ENCODE assay signal across 20 mouse cellular contexts in genomic region chr17:74285730-74286129, GRCm38 (mm10). TPM values are rescaled to one million over a fixed set of nuclear protein-coding genes. Genes with fewer than 3 reads are reported as not detected.
DNase-seq lines count a peak whose midpoint lies in the region; ATAC-seq lines count a peak whose summit lies in the region.
"Had no signal": no experiment of that assay in that cellular context is flagged by ENCODE, and none has a peak within 500 bp of the region (broad histone marks: within the 10 kb centered on the region; RNA-seq: fewer than 3 reads in every experiment).

No protein-coding gene starts in this region.

- H3K27me3 ChIP-seq in limb, embryonic 15.5 days, result no peaks in the 10 kb centered on the region
- H3K27me3 ChIP-seq in limb, embryonic 10.5 days (ENCODE audit: low read depth, poor library complexity, severe bottlenecking), result no peaks in the 10 kb centered on the region
- H3K27me3 ChIP-seq in midbrain, embryonic 11.5 days (ENCODE audit: control insufficient read depth, insufficient read depth, low read length), result no peaks in the 10 kb centered on the region
- no peaks in the 10 kb centered on the region for H3K27me3 ChIP-seq in midbrain, embryonic 13.5 days
- H3K27me3 ChIP-seq in liver, embryonic 16.5 days (ENCODE audit: control insufficient read depth, insufficient read depth, low read depth, low read length), result no peaks in the 10 kb centered on the region
- H3K27me3 ChIP-seq: CH12.LX; embryonic facial prominence, embryonic 13.5 days; hindbrain, embryonic 15.5 days; midbrain, embryonic 12.5 days had no signal

- peaks cover under 1% of the 10 kb centered on the region for H3K4me1 ChIP-seq in limb, embryonic 15.5 days
- peaks cover 1% of the 10 kb centered on the region; the same call in 1 of the 2 replicates for H3K4me1 ChIP-seq in limb, embryonic 10.5 days
- peaks cover under 1% of the 10 kb centered on the region; the same call in 1 of the 2 replicates for H3K4me1 ChIP-seq in midbrain, embryonic 11.5 days (ENCODE audit: control insufficient read depth, insufficient read depth, low read length)
- peaks cover under 1% of the 10 kb centered on the region for H3K4me1 ChIP-seq in midbrain, embryonic 13.5 days (replicated peaks)
- peaks cover 52% of the 10 kb centered on the region for H3K4me1 ChIP-seq in liver, embryonic 16.5 days (ENCODE audit: control insufficient read depth, low read depth, low read length)

- WGBS in limb, embryonic 15.5 days, result 74% methylated on average over 2 of the region's 2 CpGs
- WGBS in limb, embryonic 10.5 days, result 82% methylated on average over 2 of the region's 2 CpGs
- 92% methylated on average over 2 of the region's 2 CpGs for WGBS in midbrain, embryonic 11.5 days
- WGBS in midbrain, embryonic 13.5 days, result 87% methylated on average over 2 of the region's 2 CpGs
- 34% methylated on average over 2 of the region's 2 CpGs for WGBS in liver, embryonic 16.5 days (ENCODE audit: insufficient replicate concordance)

- no peak overlapping the region for H3K4me2 ChIP-seq in limb, embryonic 15.5 days
- no peak overlapping the region for H3K4me2 ChIP-seq in midbrain, embryonic 11.5 days
- no peak overlapping the region for H3K4me2 ChIP-seq in midbrain, embryonic 13.5 days (replicated peaks)
- peak overlapping the region; percentile 19; the same call in 1 of the 2 replicates for H3K4me2 ChIP-seq in liver, embryonic 16.5 days (ENCODE audit: low read depth, low read length)
- H3K4me2 ChIP-seq: embryonic facial prominence, embryonic 13.5 days; hindbrain, embryonic 15.5 days; midbrain, embryonic 12.5 days had no signal

- DNase-seq in limb, embryonic 10.5 days (ENCODE audit: low spot score), result no peak
- DNase-seq in midbrain, embryonic 11.5 days (ENCODE audit: low spot score, missing footprints), result peak; percentile 53
- DNase-seq in heart, postnatal 4 days, result no peak
- DNase-seq in adrenal gland, postnatal 14 days, result no peak
- DNase-seq: adrenal gland, adult 8-10 months; cerebellum, adult 18-20 months; cerebellum, postnatal 14 days; kidney, postnatal 25 days; layer of hippocampus, adult 9-11 months had no signal

- H3K36me3 ChIP-seq in limb, embryonic 15.5 days, result peaks cover 5% of the 10 kb centered on the region; the same call in 1 of the 2 replicates
- peaks cover 23% of the 10 kb centered on the region for H3K36me3 ChIP-seq in limb, embryonic 10.5 days
- H3K36me3 ChIP-seq in midbrain, embryonic 11.5 days (ENCODE audit: control insufficient read depth, insufficient read depth, low read length), result no peaks in the 10 kb centered on the region
- 0 out of 2 replicates have a peak, but pooled peaks cover 6% of the 10 kb centered on the region for H3K36me3 ChIP-seq in midbrain, embryonic 13.5 days
- peaks cover 12% of the 10 kb centered on the region; the same call in 1 of the 2 replicates for H3K36me3 ChIP-seq in liver, embryonic 16.5 days (ENCODE audit: control insufficient read depth, insufficient read depth)
- H3K36me3 ChIP-seq: hindbrain, embryonic 15.5 days had no signal

- H3K9me3 ChIP-seq in limb, embryonic 15.5 days, result no peaks in the 10 kb centered on the region
- H3K9me3 ChIP-seq in limb, embryonic 10.5 days (replicated peaks), result no peaks in the 10 kb centered on the region
- no peaks in the 10 kb centered on the region for H3K9me3 ChIP-seq in midbrain, embryonic 11.5 days (ENCODE audit: control insufficient read depth, low read length)
- H3K9me3 ChIP-seq in midbrain, embryonic 13.5 days, result no peaks in the 10 kb centered on the region
- no peaks in the 10 kb centered on the region for H3K9me3 ChIP-seq in liver, embryonic 16.5 days (replicated peaks; ENCODE audit: control insufficient read depth, low read length)
- H3K9me3 ChIP-seq: embryonic facial prominence, embryonic 13.5 days; heart, embryonic 10.5 days; hindbrain, embryonic 15.5 days; midbrain, embryonic 12.5 days had no signal

- no peak overlapping the region for H3K4me3 ChIP-seq in limb, embryonic 15.5 days
- H3K4me3 ChIP-seq in limb, embryonic 10.5 days, result no peak overlapping the region
- no peak overlapping the region for H3K4me3 ChIP-seq in midbrain, embryonic 11.5 days (ENCODE audit: low read depth, low read length)
- H3K4me3 ChIP-seq in midbrain, embryonic 13.5 days (replicated peaks), result no peak overlapping the region
- H3K4me3 ChIP-seq in liver, embryonic 16.5 days (ENCODE audit: low read depth, low read length), result no peak overlapping the region
- H3K4me3 ChIP-seq: embryonic facial prominence, embryonic 13.5 days; heart, embryonic 10.5 days; hindbrain, embryonic 15.5 days; left cerebral cortex, adult 2 months; midbrain, embryonic 12.5 days had no signal

- H3K9ac ChIP-seq in limb, embryonic 15.5 days, result no peak overlapping the region
- H3K9ac ChIP-seq in midbrain, embryonic 11.5 days (ENCODE audit: low read length), result no peak overlapping the region
- no peak overlapping the region for H3K9ac ChIP-seq in midbrain, embryonic 13.5 days (replicated peaks)
- no peak overlapping the region for H3K9ac ChIP-seq in liver, embryonic 16.5 days (ENCODE audit: low read depth, low read length)
- H3K9ac ChIP-seq: embryonic facial prominence, embryonic 13.5 days; hindbrain, embryonic 15.5 days; midbrain, embryonic 12.5 days had no signal

- no peak for ATAC-seq in limb, embryonic 15.5 days (ENCODE audit: insufficient number of reproducible peaks, low FRiP score, low TSS enrichment, low read depth)
- no peak for ATAC-seq in midbrain, embryonic 11.5 days (ENCODE audit: low FRiP score)
- no peak for ATAC-seq in midbrain, embryonic 13.5 days
- ATAC-seq in liver, embryonic 16.5 days (ENCODE audit: low read depth), result no peak
- ATAC-seq: activated CD4-positive, CD25-positive, alpha-beta regulatory T cell, adult 4 months; forebrain, embryonic 14.5 days had no signal

- 0 out of 2 replicates have a peak overlapping the region, but pooled peaks have one; percentile 33 for H3K27ac ChIP-seq in limb, embryonic 15.5 days
- H3K27ac ChIP-seq in limb, embryonic 10.5 days, result no peak overlapping the region
- no peak overlapping the region for H3K27ac ChIP-seq in midbrain, embryonic 11.5 days (ENCODE audit: low read depth, low read length)
- H3K27ac ChIP-seq in midbrain, embryonic 13.5 days, result no peak overlapping the region
- peak overlapping the region; percentile 1 for H3K27ac ChIP-seq in liver, embryonic 16.5 days (ENCODE audit: low read length)
- H3K27ac ChIP-seq: embryonic facial prominence, embryonic 13.5 days; heart, embryonic 10.5 days; hindbrain, embryonic 15.5 days; left cerebral cortex, adult 2 months; midbrain, embryonic 12.5 days had no signal

RNA-seq across cellular contexts. Expression of gene Memo1, which starts 9.6 kb away (rescaled TPM):
- polyA plus RNA-seq in limb, embryonic 15.5 days (2015; fragmentation: Nextera tagmentation; extraction: Ambion mirVana), result 85.3 and 86.2 TPM in 2 replicates
- polyA plus RNA-seq in limb, embryonic 10.5 days (2016; fragmentation: Nextera tagmentation; extraction: Ambion mirVana), result 94.8 and 96.7 TPM in 2 replicates
- 85.9 and 90.2 TPM in 2 replicates for polyA plus RNA-seq in midbrain, embryonic 11.5 days (2014; fragmentation: Nextera tagmentation; extraction: Ambion mirVana)
- polyA plus RNA-seq in midbrain, embryonic 13.5 days (2015; fragmentation: Nextera tagmentation; extraction: Ambion mirVana), result 66.3 and 66.7 TPM in 2 replicates
- 82.5 and 86.5 TPM in 2 replicates for polyA plus RNA-seq in liver, embryonic 16.5 days (2015; fragmentation: Nextera tagmentation; extraction: Ambion mirVana)
- 10 to 100 TPM; 74.4 to 78.4 TPM for total RNA-seq in heart, postnatal 4 days (2021)
- total RNA-seq in adrenal gland, postnatal 14 days (2021), result 88.5 and 102 TPM in 2 replicates

RNA-seq across cellular contexts. Expression of gene Dpy30, which starts 38.0 kb away (rescaled TPM):
- 178 and 186 TPM in 2 replicates for polyA plus RNA-seq in limb, embryonic 15.5 days (2015; fragmentation: Nextera tagmentation; extraction: Ambion mirVana)
- 262 and 302 TPM in 2 replicates for polyA plus RNA-seq in limb, embryonic 10.5 days (2016; fragmentation: Nextera tagmentation; extraction: Ambion mirVana)
- polyA plus RNA-seq in midbrain, embryonic 11.5 days (2014; fragmentation: Nextera tagmentation; extraction: Ambion mirVana), result 276 and 277 TPM in 2 replicates
- polyA plus RNA-seq in midbrain, embryonic 13.5 days (2015; fragmentation: Nextera tagmentation; extraction: Ambion mirVana), result 213 and 220 TPM in 2 replicates
- 91.7 and 107 TPM in 2 replicates for polyA plus RNA-seq in liver, embryonic 16.5 days (2015; fragmentation: Nextera tagmentation; extraction: Ambion mirVana)
- total RNA-seq in heart, postnatal 4 days (2021), result 10 to 100 TPM; 80.7 to 87.4 TPM
- 89.7 and 95.2 TPM in 2 replicates for total RNA-seq in adrenal gland, postnatal 14 days (2021)

RNA-seq across cellular contexts. Expression of gene Spast, which starts 53.1 kb away (rescaled TPM):
- polyA plus RNA-seq in limb, embryonic 15.5 days (2015; fragmentation: Nextera tagmentation; extraction: Ambion mirVana), result 14.5 and 17.0 TPM in 2 replicates
- 17.6 and 19.4 TPM in 2 replicates for polyA plus RNA-seq in limb, embryonic 10.5 days (2016; fragmentation: Nextera tagmentation; extraction: Ambion mirVana)
- 46.8 and 48.8 TPM in 2 replicates for polyA plus RNA-seq in midbrain, embryonic 11.5 days (2014; fragmentation: Nextera tagmentation; extraction: Ambion mirVana)
- polyA plus RNA-seq in midbrain, embryonic 13.5 days (2015; fragmentation: Nextera tagmentation; extraction: Ambion mirVana), result 27.5 and 30.0 TPM in 2 replicates
- 4.2 and 4.3 TPM in 2 replicates for polyA plus RNA-seq in liver, embryonic 16.5 days (2015; fragmentation: Nextera tagmentation; extraction: Ambion mirVana)
- 10 to 100 TPM; 39.3 to 40.1 TPM for total RNA-seq in heart, postnatal 4 days (2021)
- 35.5 and 38.1 TPM in 2 replicates for total RNA-seq in adrenal gland, postnatal 14 days (2021)

Comparison
In these comparisons a context has a peak if more than half of its experiments do, and no peak if none do; other contexts are left out.
1. H3K27ac ChIP-seq: peak in limb, embryonic 15.5 days (single experiment) and liver, embryonic 16.5 days (single experiment); none in limb, embryonic 10.5 days (single experiment), midbrain, embryonic 11.5 days (single experiment) and midbrain, embryonic 13.5 days (single experiment).